Mouse (Mus musculus) macrophage (primary cell): ENCODE measurements around the gene Smg1. TPM values are rescaled to one million over a fixed set of nuclear protein-coding genes. Genes with fewer than 3 reads are reported as not detected.

Source experiments
- H3K27ac ChIP-seq: fragments of 350-480 bp; formaldehyde crosslinking; 2 replicates; pipeline ENCODE4 v1.9.0; 2021
- H3K36me3 ChIP-seq: fragments of 350-480 bp; formaldehyde crosslinking; 2 replicates; pipeline ENCODE4 v1.9.0; 2021; ENCODE audit errors: inconsistent target
- H3K4me3 ChIP-seq: fragments of 350-480 bp; formaldehyde crosslinking; 2 replicates; pipeline ENCODE4 v1.9.0; 2021; ENCODE audit errors: inconsistent target
- H3K79me2 ChIP-seq: fragments of 350-480 bp; formaldehyde crosslinking; 2 replicates; pipeline ENCODE4 v1.9.0; 2021; ENCODE audit errors: inconsistent target
- WGBS: methylation state at CpG from one replicate; pipeline ENCODE4 v1.1.7; 2026; ENCODE audit warnings: inconsistent platforms; ENCODE audit not compliant: missing documents; 5-methylcytosine and 5-hydroxymethylcytosine counted together
- polyA plus RNA-seq: library from polyadenylated mRNA; stranded (reverse); fragments of 250-400 nt; gene quantifications from 3 replicates; pipeline ENCODE4 v1.2.4, GENCODE M21; 2018; ENCODE audit warnings: inconsistent platforms

Gene Smg1
- polyA plus RNA-seq, 1 experiment from 2014 or later: 13.1 TPM

- 33% methylated on average over 8 of the region's 8 CpGs for WGBS
- peak overlapping the region; percentile 76 for H3K27ac ChIP-seq
- H3K79me2 ChIP-seq: peaks cover 51% of the 10 kb centered on the region
- peaks cover 25% of the 10 kb centered on the region for H3K36me3 ChIP-seq
- H3K4me3 ChIP-seq: peak overlapping the region; percentile 91
These were observed 126.5 kb downstream of the Smg1 start for GRCm38 (mm10) chr7:118116787-118117538.

DNA sequence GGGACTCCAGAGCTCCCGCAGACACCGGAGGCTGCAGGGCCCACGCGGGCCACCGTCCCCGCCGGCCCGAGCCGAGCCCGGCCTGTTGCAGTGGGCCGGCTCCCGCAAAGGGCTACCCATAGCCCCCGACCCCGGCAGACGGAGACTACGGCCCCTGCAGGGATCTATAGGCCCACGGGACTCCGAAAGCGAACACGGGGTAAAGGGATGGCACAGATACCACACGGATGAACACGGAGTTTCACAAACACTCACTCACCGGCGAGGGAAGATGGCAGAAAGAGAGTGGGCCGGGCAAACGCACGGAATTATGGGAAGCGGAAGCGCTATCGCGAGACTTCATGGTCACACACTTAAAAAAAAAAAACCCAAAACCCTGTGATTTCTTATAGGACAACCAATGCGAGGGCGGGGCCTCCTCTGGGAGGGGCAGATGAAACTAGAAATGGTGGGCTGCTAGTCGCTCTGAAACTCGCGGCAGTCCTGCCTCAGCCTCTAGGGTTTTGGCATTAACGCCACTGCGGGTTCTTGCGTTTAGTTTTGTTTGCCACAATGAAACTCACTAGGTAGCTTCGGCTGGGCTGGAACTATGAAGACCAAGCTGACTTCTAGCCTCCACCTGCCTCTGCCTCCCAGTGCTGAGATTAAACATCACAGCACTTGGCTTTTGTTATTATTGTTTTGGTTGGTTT, 127.4 kb downstream of the Smg1 start, which contains the start of gene Rps15a:
Gene Rps15a (minus strand): TSS at position 312 of the 692 bp plus-strand sequence.
- peak within 1 kb of the TSS; percentile 76 for H3K27ac ChIP-seq
- peaks cover 51% of the 10 kb centered on the region for H3K79me2 ChIP-seq
- 0% methylated on average over 40 of the region's 40 CpGs for WGBS
- H3K4me3 ChIP-seq: peak within 1 kb of the TSS; percentile 91
- H3K36me3 ChIP-seq: peaks cover 24% of the 10 kb centered on the region

- Histone ChIP-seq H3K79me2 (peaks cover 52% of the 10 kb centered on the region), H3K36me3 (peaks cover 24% of the 10 kb centered on the region), H3K4me3 (peak overlapping the region; percentile 91), H3K27ac (peak overlapping the region; percentile 76)
- WGBS: under 1% methylated on average over 18 of the region's 20 CpGs
These were observed 128.0 kb downstream of the Smg1 start for GRCm38 (mm10) chr7:118115533-118115876.

- Histone ChIP-seq H3K79me2 (peaks cover 70% of the 10 kb centered on the region), H3K36me3 (peaks cover 28% of the 10 kb centered on the region), H3K4me3 (peak overlapping the region; percentile 91), H3K27ac (peak overlapping the region; percentile 76)
- WGBS: 63% methylated on average over 5 of the region's 5 CpGs
These were observed 129.8 kb downstream of the Smg1 start for GRCm38 (mm10) chr7:118113541-118114297.

DNA sequence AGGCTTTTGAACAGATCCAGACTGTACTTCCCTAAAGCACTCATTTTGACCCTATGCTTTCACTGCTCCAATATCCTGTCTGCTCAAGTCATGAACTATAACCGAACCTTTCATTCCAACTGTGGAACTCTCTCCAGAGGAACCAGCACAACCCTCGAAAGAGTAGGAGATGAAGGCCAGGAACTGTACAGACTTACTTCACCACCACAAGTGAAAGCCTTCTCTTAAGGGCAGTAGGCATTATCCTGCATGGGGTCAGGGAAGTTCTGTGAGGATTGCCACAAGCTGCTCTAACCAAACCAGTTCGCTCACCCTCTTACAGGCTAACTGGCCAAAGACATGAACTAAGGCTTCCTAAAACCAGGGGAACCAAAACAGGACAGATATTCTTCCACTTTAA, 132.3 kb downstream of the Smg1 start:
- Histone ChIP-seq H3K36me3 (peaks cover 53% of the 10 kb centered on the region), H3K79me2 (peaks cover 94% of the 10 kb centered on the region), H3K27ac (0 out of 2 replicates have a peak overlapping the region, but pooled peaks have one; percentile 4), H3K4me3 (no peak overlapping the region)
- 41% methylated on average over 3 of the region's 3 CpGs for WGBS

DNA sequence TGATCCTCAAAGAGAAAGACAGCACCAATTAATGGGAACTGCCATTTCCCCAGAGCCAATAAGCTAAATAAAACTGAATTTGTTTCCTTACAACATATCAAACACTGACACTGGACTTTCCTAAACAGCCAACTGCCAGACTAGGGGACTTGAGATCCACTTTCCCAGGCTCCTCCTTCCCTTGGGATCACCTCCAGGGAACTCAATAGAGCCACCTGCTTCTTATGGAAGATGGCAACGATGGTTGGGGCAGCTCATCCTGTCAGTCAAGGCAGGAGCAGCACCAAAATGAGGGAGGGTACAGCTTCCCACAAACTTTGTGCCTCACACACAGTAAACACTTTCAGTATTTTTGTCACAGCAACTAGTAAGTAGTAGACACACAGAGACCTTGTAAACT, 135.8 kb downstream of the Smg1 start:
- Histone ChIP-seq H3K27ac (no peak overlapping the region), H3K79me2 (peaks cover 71% of the 10 kb centered on the region), H3K36me3 (peaks cover 52% of the 10 kb centered on the region), H3K4me3 (no peak overlapping the region)
- WGBS: 69% methylated on average over 1 of the region's 1 CpGs

- WGBS: 95% methylated on average over 4 of the region's 5 CpGs
- no peak overlapping the region for H3K4me3 ChIP-seq
- peak overlapping the region; percentile 49 for H3K27ac ChIP-seq
- peaks cover 40% of the 10 kb centered on the region for H3K79me2 ChIP-seq
- H3K36me3 ChIP-seq: peaks cover 37% of the 10 kb centered on the region
These were observed 138.9 kb downstream of the Smg1 start for GRCm38 (mm10) chr7:118104458-118105052.

GRCm38 (mm10) chr7:118103462-118104379, 139.7 kb downstream of the Smg1 start:
- 81% methylated on average over 5 of the region's 5 CpGs for WGBS
- H3K79me2 ChIP-seq: peaks cover 31% of the 10 kb centered on the region
- H3K36me3 ChIP-seq: peaks cover 29% of the 10 kb centered on the region
- H3K27ac ChIP-seq: peak overlapping the region; percentile 49
- H3K4me3 ChIP-seq: no peak overlapping the region

DNA sequence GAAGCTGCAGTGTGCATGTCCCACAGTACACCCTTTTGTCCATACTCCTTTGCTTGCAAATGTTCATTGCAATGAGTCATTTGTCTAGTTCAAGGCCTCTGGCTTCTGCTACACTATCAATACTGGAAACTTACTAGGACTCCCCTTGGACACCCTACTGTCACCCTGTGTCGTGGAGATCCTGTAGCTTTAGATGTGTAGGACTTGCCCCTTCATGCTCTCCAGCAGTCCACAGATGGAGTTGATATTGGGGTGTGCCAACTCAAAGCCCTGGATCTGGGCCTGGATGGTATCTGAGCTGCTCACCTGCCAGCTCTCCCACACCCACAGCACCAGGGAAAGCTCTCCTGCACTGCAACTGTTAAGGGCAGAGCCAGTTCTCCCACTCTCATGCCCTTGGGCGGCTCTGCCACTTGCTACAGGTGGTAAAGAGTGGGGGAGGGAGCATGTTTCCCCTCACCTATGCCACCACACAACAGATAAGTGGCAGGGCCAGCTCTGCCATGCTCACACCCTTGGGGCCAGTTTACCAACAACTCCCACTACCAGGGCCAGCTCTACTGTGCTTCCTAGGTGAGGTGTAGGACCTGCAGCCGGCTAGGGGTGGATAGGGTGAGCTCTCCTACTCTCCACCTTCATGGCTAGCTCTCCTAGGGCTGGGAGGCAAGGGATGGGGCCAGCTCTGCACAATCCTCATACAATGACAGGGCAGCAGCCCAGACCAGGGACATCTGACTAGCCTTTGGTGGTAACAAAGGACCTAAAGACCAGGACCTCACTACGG, 140.6 kb downstream of the Smg1 start:
- Histone ChIP-seq H3K27ac (no peak overlapping the region), H3K79me2 (peaks cover 23% of the 10 kb centered on the region; the same call in 1 of the 2 replicates), H3K36me3 (peaks cover 20% of the 10 kb centered on the region), H3K4me3 (no peak overlapping the region)
- WGBS: 76% methylated on average over 4 of the region's 4 CpGs

DNA sequence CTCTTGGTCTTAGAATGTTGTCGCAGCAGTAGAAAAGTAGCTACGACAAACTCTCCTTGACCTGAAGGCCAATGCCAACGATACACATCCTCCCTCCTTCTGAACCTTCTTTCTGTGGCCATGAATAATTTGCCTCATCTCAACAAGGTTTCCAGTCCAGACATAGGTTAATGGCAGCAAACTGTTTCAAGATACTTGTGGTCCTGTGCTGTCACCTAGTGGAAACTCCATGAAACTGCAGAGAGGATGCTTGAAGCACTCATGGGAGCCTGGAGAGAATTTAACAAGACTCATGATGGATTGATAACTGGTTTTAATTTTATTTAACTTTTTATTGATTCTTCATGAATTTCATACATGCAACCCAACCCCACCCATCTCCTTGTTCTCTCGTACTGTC, 141.2 kb downstream of the Smg1 start:
- 63% methylated on average over 4 of the region's 4 CpGs for WGBS
- H3K4me3 ChIP-seq: no peak overlapping the region
- H3K27ac ChIP-seq: no peak overlapping the region
- peaks cover 14% of the 10 kb centered on the region for H3K36me3 ChIP-seq
- peaks cover 17% of the 10 kb centered on the region; the same call in 1 of the 2 replicates for H3K79me2 ChIP-seq

DNA sequence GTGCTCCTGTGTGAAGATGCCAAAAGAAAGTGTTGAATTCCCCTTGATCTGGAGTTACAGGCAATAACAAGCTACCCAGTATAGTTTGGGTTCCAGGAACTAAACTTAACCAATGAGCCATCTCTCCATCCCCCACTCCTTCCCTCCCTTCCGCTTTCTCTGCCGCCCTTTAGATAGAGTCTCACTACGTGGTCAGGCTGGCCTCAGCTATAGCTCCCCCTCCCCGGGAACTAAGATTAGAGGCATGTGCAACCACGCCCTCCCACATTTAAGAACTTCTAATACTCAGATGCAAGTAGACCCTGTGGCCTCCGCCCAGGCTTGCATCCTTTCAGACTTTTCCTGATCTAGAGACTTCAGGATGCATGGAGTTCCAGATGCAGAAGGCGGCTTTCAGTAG, 145.9 kb downstream of the Smg1 start:
- Histone ChIP-seq H3K4me3 (no peak overlapping the region), H3K27ac (no peak overlapping the region), H3K36me3 (no peaks in the 10 kb centered on the region), H3K79me2 (no peaks in the 10 kb centered on the region)
- 75% methylated on average over 5 of the region's 7 CpGs for WGBS
